Mouse (Mus musculus) WW6 (cell line): ENCODE data around the gene Peg12.
A peak's percentile ranks its signal among the peaks of the same experiment; 100 is the strongest.

Experiments used
- DNase-seq: peaks from one replicate; pipeline ENCODE4 v3.0.0-alpha.2; 2013; ENCODE audit warnings: low read depth, low spot score

Peg12 gene

GRCm38 (mm10) chr7:62463878-62464755 is at the start of gene Peg12:
TSS of gene Peg12 (minus strand) at chr7:62464510.
- DNase-seq = peak; percentile 36

DNA sequence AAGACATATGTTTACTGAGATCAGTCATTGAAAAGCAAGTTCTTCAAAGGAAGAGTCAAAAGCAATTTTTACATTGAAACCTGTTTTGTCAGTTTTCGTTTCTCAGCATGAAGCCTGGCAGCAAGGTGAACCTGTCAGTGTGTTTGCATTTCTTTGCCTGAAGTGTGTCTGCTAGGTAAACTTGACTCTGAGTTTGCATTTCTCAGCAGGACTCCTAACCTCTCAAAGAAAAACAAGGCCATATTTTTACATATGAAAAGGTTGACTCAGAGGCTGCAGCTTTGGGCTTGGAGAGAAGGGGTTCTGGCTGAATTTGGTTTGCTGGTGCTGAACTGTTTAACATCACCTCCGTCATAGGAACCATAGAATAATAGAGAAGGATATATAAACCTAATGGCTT is 21.8 kb upstream of the Peg12 start:
- peak; percentile 7 for DNase-seq

DNA sequence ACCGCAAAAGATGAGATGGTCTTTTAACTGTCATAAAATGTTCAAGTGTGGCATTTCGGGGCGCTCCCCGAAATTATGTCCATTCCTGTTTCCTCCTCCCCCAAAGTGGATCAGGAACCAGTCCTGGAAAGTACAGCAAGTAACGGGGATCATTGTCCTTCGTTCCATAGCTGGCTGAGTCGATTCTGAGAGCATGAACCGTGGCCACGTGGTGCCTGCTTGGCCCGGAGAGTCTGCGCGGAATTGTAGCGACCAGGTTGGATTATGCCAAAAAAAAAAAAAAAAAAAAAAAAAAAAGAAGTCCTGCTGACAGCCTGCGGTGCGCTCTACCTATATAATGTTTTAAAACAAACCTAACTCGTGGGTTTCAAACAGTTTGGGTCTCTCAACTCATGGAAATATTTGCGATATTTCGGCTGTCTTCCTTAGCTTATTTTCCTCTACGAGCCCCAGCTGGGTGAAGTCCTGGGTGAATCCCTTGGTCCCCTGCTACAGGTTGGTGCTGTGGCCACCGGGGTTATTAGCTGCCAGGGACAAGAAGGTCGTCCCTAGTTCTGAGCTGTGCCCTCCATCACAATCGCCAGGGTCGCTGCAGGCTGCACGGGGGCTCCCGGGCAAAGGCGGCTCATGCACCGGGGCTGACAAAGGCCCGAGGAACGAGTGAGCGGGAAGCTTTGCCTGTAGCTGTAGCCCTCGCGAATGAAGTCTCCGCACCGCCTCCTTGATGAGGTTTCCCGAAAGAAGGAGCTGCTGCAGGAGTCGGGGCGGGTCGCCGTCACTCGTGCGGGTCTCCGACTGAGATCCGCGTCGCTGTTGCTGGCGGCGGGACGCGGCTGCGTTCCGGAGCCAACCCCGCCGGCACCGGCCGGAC is 1.1 kb downstream of the Peg12 start:
- DNase-seq = no peak

- DNase-seq = no peak
These were observed 1.9 kb downstream of the Peg12 start for GRCm38 (mm10) chr7:62462229-62463006.

DNA sequence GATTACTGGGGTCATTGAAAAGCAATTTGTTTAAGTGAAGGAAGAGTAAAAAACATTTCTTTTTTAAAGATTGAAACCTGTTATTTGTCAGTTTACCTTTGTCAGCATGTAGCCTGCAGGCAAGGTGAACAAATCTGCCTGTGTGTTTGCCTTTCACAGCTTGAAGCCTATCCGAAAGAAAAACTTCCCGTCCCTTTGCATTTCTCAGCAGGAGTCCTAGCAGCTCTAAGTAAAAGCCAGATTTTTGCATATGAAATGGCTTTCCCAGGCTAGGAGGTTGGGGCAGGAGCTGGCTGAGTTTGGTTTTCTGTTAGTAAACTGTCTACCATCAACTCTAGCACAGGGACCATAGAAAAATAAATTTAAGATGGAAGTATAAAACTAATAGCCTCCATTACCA is 12.0 kb downstream of the Peg12 start:
- DNase-seq = no peak

DNA sequence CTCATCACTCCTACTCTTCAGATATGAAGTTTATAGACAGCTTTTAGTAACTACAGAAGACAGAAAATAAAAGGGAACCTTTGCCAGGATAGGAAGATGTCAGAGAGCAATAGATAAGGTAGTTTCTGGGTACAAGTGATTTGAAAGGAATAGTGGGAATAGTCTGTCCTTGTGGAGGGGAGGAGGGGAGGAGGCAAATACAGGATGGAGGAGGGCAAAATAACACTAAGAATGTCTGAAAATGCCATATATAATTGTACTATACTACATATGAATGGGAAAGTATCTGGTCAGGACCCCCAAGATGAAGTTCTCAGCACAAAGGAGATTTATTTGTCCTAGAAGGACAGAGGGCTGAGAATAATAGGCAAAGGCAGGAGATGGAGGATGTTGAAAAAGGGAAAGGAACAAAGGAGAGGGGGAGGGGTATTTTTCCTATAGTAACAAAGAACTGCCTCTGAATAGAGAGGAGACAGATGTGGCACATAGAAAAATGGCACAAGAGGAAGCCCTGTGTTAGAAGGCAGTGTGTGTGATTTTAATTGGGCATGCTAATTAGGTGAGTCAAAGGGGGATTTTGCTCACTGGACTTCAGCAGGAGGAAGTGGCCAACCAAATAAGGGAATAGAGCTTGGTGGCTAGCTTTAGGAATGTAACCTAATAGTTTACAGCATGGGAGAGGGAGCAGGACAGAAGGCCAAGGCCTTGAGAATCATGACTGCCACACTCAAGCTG is 18.7 kb downstream of the Peg12 start:
- no peak for DNase-seq

- DNase-seq = no peak
These were observed 27.9 kb downstream of the Peg12 start for GRCm38 (mm10) chr7:62436394-62436793.

DNA sequence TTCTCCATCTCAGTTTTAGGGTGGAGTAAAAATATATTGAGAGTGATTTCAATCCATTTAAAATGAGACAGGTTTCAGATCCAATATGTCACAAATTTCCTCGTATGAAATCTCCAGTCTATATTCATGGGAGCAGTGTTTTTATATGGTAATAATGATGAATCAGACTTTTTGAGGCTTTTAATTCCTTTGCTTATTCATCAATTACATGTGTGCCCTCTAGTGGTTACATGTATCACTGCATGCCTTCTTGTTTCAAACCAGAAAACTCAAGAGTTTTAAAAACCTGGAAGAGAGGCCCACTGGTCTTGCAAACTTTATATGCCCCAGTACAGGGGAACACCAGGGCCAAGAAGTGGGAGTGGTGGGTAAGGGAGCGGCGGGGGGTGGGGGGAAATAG is 31.1 kb downstream of the Peg12 start:
- no peak for DNase-seq

DNA sequence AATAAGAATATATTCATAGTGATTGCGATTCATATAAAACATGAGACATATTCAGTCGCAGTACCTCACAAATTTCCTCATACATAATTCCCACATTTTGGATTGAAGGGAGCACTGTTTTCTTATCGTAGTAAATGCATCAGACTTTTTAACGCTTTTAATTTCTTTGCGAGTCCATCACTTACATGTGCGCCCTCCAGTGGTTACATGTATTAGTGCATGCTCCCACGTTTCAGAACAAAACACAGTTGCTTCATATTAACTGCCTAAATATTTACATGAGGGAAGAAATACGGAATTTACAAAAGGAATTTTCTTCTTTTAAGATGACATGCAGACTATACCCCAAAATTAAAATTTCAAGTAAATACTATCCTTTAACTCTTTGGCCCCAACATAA is 36.0 kb downstream of the Peg12 start:
- DNase-seq = no peak

DNA sequence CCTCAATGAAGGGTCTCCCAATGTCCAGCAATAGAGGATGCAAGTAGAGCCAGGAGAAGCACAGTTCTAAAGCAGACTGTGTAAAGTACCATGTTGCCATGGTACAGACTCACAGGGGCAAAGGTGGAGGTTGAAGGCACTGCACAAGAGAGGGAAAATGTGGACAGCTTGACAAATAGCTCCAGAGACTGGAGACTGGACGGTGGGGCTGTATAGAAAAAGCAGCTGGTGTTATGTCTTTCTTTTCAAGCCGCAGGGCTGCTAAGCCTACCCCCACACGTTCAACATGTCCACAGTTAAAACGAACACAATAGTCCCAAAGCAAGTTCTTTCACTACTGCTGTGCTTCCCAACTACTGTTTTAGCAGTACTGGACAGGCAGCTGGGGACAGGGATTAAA is 41.1 kb downstream of the Peg12 start:
- no peak for DNase-seq

DNA sequence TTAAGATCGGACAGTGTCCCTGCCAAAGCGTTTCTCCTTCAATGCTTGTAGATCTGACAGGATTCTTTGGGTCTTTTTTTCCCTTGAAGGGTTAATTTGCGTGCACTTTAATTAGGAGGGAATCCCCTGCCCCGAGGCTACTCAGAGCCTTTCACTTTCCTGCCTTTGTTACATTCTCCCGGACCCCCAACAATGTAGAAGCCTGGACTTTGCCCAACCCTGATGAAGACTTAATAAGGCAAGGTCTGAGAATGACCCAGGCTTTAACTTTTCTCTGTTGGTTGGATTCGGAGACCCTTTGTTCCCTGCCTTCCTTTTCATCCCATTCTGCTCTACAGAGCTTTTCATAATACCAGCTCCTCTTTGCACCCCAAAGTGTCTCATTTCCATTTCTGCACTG is 43.7 kb downstream of the Peg12 start:
- no peak for DNase-seq

GRCm38 (mm10) chr7:62419493-62420360 is 44.6 kb downstream of the Peg12 start, which contains the start of gene Mkrn3:
TSS of gene Mkrn3 (minus strand) at chr7:62420139.
- peak; percentile 70 for DNase-seq

DNA sequence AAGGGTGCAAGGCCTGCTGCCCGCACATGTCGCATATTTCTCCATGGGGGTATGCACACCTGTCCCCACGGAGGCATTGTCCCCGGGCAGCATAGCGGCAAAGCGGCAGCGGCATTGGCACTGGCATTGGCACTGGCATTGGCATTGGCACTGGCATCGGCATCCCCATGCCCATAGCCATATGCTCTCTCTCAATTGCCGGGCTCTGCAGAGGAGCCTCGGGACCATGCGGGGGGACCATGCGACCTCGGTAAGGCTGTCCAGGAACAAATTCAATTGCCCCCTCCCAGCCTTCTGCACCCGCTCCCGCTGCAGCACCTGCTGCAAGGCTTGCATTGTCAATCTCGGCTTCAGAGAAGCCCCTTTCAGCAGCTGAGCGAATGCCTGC is 45.2 kb downstream of the Peg12 start:
- DNase-seq = no peak

DNA sequence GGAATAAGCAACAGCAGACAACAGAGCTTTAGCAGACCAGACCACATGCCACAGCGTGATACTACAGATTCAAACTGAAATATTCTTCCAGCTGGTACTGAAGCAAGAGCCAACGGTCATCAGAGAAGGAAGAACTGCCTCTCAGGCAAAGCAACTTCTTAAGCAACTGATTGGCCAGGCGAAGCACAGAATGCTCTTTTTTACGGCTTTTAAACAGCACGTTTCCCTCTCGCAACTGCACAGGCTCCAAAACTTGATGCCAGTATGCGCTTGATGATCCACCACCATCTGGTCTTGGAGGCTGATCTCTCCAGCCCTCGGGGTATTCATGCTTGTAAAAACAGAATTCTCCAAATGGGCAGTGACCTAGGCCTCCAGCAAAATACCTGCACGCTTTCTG is 46.0 kb downstream of the Peg12 start:
- DNase-seq = no peak

DNA sequence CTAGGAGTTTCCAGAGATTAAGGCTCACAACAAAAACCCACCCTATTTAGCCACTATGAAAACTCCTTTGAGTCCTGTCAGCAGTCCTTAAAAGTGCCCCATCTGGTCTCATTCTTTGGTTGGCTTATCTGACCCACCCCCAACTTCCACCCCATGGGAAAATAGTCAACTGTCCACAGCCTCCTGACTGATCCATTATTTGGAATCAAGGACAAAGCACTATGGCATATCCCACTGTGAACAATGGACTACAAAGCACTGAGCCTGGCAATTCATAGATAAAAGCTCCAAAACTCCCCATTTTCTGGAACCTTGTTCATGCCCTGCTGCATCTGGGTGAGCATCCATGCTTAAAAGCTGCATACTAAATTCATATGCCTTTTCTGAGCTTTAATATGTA is 48.1 kb downstream of the Peg12 start:
- DNase-seq = no peak

DNA sequence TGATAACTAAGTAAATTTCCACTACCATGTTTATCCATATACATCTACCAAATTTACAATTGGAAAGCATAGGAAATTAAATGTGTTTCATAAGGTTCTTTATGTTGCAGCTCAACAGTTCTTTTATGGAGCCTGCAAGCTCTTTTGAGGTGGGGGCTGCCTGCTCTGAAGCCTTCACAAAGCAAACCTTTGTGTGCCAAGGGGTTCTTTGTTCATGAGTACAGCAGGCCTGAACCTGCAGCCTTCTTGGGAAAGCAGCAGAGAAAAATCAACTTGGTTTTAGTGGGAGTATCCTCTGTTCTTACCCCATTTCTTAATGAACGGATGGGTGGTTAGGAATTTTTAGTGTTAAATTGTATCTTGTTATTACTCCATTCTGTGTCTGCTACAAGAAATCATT is 49.1 kb downstream of the Peg12 start:
- DNase-seq = no peak
